Mouse (Mus musculus) small intestine, adult 2 months (tissue): ENCODE measurements at regions not wholly inside any gene's neighbourhood (a gene's known extent, or its start where the extent isn't known, plus 50 kb on each side); places are given as distances from the start of the nearest gene placed in this dataset.

ENCODE experiments used
- H3K27ac ChIP-seq: fragments of 200-500 bp; 2 replicates; pipeline ENCODE4 v1.5.1; 2012; ENCODE audit warnings: low read depth, low read length, control low read depth, inconsistent platforms; ENCODE audit not compliant: insufficient read depth
- H3K27me3 ChIP-seq: fragments of 200-500 bp; 2 replicates; pipeline ENCODE4 v1.6.1; 2012; ENCODE audit warnings: mild to moderate bottlenecking, moderate library complexity, low read length, inconsistent platforms; ENCODE audit not compliant: control insufficient read depth, insufficient read depth
- H3K36me3 ChIP-seq: fragments of 200-500 bp; 2 replicates; pipeline ENCODE4 v1.6.1; 2012; ENCODE audit warnings: mild to moderate bottlenecking, low read length, control low read depth, inconsistent platforms; ENCODE audit not compliant: control insufficient read depth, insufficient read depth
- H3K4me1 ChIP-seq: fragments of 200-500 bp; 2 replicates; pipeline ENCODE4 v1.6.1; 2012; ENCODE audit warnings: low read length, inconsistent platforms, mixed read lengths; ENCODE audit not compliant: control insufficient read depth, insufficient read depth, insufficient read length
- H3K4me3 ChIP-seq: fragments of 200-500 bp; 2 replicates; pipeline ENCODE4 v1.5.1; 2012; ENCODE audit warnings: low read depth, mild to moderate bottlenecking, control low read depth, inconsistent platforms, low read length, moderate library complexity
- CTCF ChIP-seq: fragments of 200-500 bp; IDR thresholded peaks from 2 replicates; pipeline ENCODE4 v1.5.1; 2012; ENCODE audit warnings: low read depth, mild to moderate bottlenecking, control low read depth, inconsistent platforms, low read length, moderate library complexity, mixed read lengths; ENCODE audit not compliant: insufficient replicate concordance, insufficient read length; ENCODE audit errors: extremely low read depth
- POLR2A ChIP-seq: fragments of 200-500 bp; IDR thresholded peaks from 2 replicates; pipeline ENCODE4 v1.6.1; 2012; ENCODE audit warnings: low read depth, mild to moderate bottlenecking, control low read depth, inconsistent platforms, low read length, moderate library complexity
- WGBS: fragments of 180-500 bp; shearing (Covaris S2); methylation state at CpG from one replicate; pipeline ENCODE4 v1.1.7; 2018; 5-methylcytosine and 5-hydroxymethylcytosine counted together

DNA sequence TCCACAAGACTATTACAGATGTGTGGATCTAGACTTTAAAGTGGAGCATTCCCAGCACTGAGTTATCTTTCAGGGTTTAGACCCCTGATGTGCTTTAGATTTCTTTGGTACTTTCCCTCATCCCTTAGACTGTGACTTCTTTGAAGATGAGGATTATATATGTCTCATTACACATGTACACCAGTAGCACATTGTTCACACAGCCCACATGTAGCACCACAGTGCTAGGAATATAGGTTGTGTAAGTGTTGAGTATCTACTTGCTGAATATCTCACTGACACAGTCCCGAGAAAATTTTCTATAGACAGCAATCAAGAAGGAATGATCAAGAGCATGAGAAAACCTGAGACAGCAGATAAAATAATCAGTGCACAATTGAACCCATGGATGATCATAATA is 243.4 kb upstream of the Brinp1 start:
- no peak for TF ChIP-seq CTCF
- no peak for TF ChIP-seq POLR2A
- no peaks in the 10 kb centered on the region for H3K27me3 ChIP-seq
- 81% methylated on average over 1 of the region's 1 CpGs for WGBS
- no peak overlapping the region for H3K4me3 ChIP-seq
- H3K4me1 ChIP-seq = no peaks in the 10 kb centered on the region
- no peaks in the 10 kb centered on the region for H3K36me3 ChIP-seq
- no peak overlapping the region for H3K27ac ChIP-seq

DNA sequence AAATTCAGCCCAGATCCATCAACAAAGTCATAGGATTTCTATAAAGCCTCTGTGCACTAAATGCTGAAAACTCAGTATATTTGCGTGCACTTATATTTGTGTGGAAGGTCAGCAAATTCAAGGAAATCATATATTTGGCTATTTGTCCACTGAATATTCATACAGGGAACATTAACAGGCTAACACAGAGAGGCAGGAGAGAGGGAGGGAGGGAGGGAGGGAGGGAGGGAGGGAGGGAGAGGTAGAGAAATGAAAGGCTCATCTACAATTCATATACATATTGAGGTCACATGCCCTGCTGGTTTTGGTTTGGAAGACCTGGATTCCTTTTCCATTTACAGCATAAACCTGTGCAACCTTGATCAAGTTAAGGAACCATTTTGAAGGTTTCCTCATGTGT is 241.9 kb upstream of the Brinp1 start:
- Histone ChIP-seq H3K27me3 (no peaks in the 10 kb centered on the region), H3K36me3 (no peaks in the 10 kb centered on the region), H3K4me3 (no peak overlapping the region), H3K27ac (no peak overlapping the region), H3K4me1 (no peaks in the 10 kb centered on the region)
- WGBS = 85% methylated on average over 1 of the region's 1 CpGs
- TF ChIP-seq POLR2A (no peak), CTCF (no peak)

- TF ChIP-seq POLR2A (no peak), CTCF (0 out of 2 replicates have a peak, but pooled peaks have one; percentile 16)
- Histone ChIP-seq H3K36me3 (no peaks in the 10 kb centered on the region), H3K4me1 (no peaks in the 10 kb centered on the region), H3K27me3 (no peaks in the 10 kb centered on the region), H3K27ac (no peak overlapping the region), H3K4me3 (peak overlapping the region; percentile 13; the same call in 1 of the 2 replicates)
- 4% methylated on average over 13 of the region's 13 CpGs for WGBS
Observed at GRCm38 (mm10) chr4:69195645-69196044, 241.4 kb upstream of the Brinp1 start.
